Mouse (Mus musculus): ENCODE measurements around the gene Cd27. TPM values are rescaled to one million over a fixed set of nuclear protein-coding genes. Genes with fewer than 3 reads are reported as not detected.

The Cd27 gene
- polyA plus RNA-seq, 1 experiment from 2014 or later: 1.2 TPM

DNA sequence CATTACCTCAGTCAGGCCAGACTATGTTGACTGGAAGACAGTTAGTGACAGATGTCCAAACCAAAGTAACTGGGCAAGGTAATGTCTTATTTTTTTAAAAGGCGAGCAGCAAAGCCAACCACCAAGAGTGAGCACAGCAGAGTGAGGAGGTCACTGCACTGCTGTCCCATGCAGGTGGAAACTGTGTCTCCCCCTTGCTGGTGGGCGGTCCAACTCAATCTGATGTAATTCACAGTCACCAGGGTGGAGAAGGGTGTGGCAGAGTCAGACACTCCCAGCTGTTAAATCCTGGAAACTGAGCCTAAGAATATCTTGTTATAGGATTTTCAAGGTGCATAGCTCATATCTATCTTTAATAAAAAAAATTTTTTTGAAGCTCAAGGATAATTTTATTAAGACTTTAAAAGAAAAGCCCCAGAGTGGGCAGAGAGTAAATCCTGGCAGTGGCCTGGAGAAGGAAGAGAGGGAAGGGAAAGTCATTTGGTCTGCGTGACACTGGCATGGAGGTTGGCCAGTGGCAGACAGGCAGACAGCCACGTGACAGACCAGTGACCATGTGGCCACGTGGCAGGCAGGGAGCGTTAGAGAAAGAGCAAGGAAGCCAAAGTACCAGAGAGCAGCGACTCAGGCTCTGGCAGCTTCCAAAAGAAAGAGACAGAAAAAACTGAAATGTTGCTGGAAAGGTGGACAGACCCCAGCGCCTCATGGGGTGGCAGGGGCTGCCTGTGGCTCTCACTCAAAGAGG lies 19.6 kb upstream of the Cd27 start:
- Histone ChIP-seq H3K4me3 (ENCODE audit: low read depth, low read length) (no peak overlapping the region), H3K9me3 (ENCODE audit: control insufficient read depth, low read length) (no peaks in the 10 kb centered on the region), H3K4me2 (replicated peaks; ENCODE audit: low read depth, low read length) (no peak overlapping the region), H3K4me1 (replicated peaks; ENCODE audit: control insufficient read depth, insufficient read depth, low read length) (no peaks in the 10 kb centered on the region), H3K27ac (ENCODE audit: low read depth, low read length) (no peak overlapping the region), H3K9ac (ENCODE audit: low read depth, low read length) (no peak overlapping the region), H3K36me3 (ENCODE audit: control insufficient read depth, insufficient read depth, low read length) (no peaks in the 10 kb centered on the region), H3K27me3 (ENCODE audit: control insufficient read depth, insufficient read depth, low read length) (no peaks in the 10 kb centered on the region)
- WGBS: 84% methylated on average over 8 of the region's 8 CpGs
- ATAC-seq (ENCODE audit: low FRiP score) (no peak), DNase-seq (ENCODE audit: low spot score) (no peak)

DNA sequence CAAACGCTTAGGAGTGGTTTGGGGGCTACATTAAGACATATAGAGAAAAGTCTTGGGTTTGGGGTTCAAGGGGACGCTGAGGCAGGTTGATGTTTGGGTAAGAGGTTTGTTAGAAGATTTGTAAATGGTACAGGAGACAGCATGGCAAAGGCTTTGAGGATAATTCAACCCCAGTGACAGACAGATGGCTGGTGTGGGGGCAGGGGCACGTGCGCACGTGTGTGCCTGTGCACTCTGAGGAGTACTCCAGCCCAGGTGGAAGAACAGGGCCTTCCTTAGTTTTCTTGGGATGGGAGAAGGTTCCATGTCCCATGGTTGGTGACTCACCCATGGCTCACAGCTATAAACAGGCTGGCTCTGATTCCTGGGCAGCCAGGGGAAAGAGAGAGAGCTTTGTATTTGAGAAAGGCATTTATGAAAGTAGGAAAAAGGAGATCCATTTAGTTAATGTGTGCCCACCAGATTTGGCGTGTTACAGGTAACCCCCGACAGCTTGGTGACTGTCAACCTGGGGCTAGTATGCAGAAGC lies 18.8 kb upstream of the Cd27 start:
- Histone ChIP-seq H3K27me3 (ENCODE audit: control insufficient read depth, insufficient read depth, low read length) (no peaks in the 10 kb centered on the region), H3K4me1 (replicated peaks; ENCODE audit: control insufficient read depth, insufficient read depth, low read length) (no peaks in the 10 kb centered on the region), H3K9me3 (ENCODE audit: control insufficient read depth, low read length) (no peaks in the 10 kb centered on the region), H3K9ac (ENCODE audit: low read depth, low read length) (no peak overlapping the region), H3K4me2 (replicated peaks; ENCODE audit: low read depth, low read length) (no peak overlapping the region), H3K27ac (ENCODE audit: low read depth, low read length) (no peak overlapping the region), H3K36me3 (ENCODE audit: control insufficient read depth, insufficient read depth, low read length) (no peaks in the 10 kb centered on the region), H3K4me3 (ENCODE audit: low read depth, low read length) (no peak overlapping the region)
- DNase-seq (ENCODE audit: low spot score) (no peak), ATAC-seq (ENCODE audit: low FRiP score) (no peak)
- WGBS: 79% methylated on average over 7 of the region's 7 CpGs

DNA sequence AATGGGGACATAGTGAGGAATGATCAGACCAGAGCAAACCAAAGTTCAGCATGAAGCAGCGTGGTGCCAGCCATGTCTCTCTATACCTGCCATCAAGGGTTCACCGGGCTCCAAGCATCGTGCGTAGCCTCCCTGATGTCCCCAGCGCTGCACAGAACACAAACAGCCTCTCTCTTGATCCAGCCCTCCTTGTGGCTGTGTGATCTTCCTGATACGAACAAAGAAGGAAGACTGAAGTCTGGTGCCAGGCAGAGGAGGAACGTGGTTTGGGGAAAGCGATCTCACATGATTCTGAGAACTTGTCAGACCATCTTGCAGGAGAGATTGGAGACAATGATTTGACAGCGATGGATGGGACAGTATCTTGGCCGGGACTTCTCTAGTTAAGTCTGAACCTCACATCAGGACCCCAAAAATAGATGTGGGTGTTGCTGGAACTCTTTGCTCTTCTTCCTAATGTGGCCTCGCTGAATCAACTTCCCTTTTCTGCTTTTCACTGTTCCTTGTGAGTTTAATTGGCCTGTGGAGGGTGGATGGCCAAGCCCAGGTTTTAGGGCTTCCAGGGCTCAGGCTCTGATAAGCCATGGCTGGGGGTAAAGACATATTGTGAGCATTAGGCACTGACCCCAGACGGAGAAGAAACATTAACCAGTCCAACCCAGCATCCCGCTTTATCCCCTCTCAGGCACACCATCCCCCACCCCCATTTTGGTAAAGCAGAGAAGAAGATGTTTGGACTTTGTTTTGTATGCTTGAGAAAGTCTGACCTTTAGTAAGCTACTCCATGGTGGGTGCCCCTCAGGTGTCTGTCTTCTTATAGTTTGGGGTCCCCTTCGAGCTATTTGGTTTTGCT lies 17.3 kb upstream of the Cd27 start:
- H3K27ac ChIP-seq (ENCODE audit: low read depth, low read length): no peak overlapping the region
- H3K4me3 ChIP-seq (ENCODE audit: low read depth, low read length): no peak overlapping the region
- H3K36me3 ChIP-seq (ENCODE audit: control insufficient read depth, insufficient read depth, low read length): no peaks in the 10 kb centered on the region
- ATAC-seq (ENCODE audit: low FRiP score): no peak
- DNase-seq (ENCODE audit: low spot score): no peak
- H3K4me1 ChIP-seq (replicated peaks; ENCODE audit: control insufficient read depth, insufficient read depth, low read length): no peaks in the 10 kb centered on the region
- H3K9ac ChIP-seq (ENCODE audit: low read depth, low read length): no peak overlapping the region
- H3K27me3 ChIP-seq (ENCODE audit: control insufficient read depth, insufficient read depth, low read length): no peaks in the 10 kb centered on the region
- WGBS: 78% methylated on average over 14 of the region's 14 CpGs
- H3K9me3 ChIP-seq (ENCODE audit: control insufficient read depth, low read length): no peaks in the 10 kb centered on the region
- H3K4me2 ChIP-seq (replicated peaks; ENCODE audit: low read depth, low read length): no peak overlapping the region

DNA sequence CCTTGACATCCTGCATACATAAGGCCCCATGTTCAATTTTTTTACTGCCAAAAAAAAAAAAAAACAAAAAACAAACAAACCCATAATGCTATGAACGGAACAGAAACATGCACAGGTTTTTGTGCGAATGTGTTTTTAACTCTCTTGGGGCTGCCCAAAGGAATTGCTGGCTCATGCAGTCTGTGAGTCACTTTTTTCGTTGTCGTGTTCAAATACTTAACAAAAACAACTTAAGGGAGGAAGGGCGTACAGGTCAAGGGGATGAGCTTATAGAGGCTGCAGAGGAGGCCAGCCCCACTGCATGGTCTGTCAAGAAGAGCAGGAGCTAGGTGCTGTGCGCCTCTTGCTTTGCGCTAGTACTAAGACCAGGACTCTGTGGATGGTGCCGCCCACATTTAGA lies 15.9 kb upstream of the Cd27 start:
- no peak overlapping the region for H3K9ac ChIP-seq (ENCODE audit: low read depth, low read length)
- H3K27me3 ChIP-seq (ENCODE audit: control insufficient read depth, insufficient read depth, low read length): no peaks in the 10 kb centered on the region
- no peaks in the 10 kb centered on the region for H3K4me1 ChIP-seq (replicated peaks; ENCODE audit: control insufficient read depth, insufficient read depth, low read length)
- no peak overlapping the region for H3K4me3 ChIP-seq (ENCODE audit: low read depth, low read length)
- 89% methylated on average over 8 of the region's 8 CpGs for WGBS
- no peak overlapping the region for H3K4me2 ChIP-seq (replicated peaks; ENCODE audit: low read depth, low read length)
- H3K9me3 ChIP-seq (ENCODE audit: control insufficient read depth, low read length): no peaks in the 10 kb centered on the region
- no peak for ATAC-seq (ENCODE audit: low FRiP score)
- H3K36me3 ChIP-seq (ENCODE audit: control insufficient read depth, insufficient read depth, low read length): no peaks in the 10 kb centered on the region
- no peak for DNase-seq (ENCODE audit: low spot score)
- H3K27ac ChIP-seq (ENCODE audit: low read depth, low read length): no peak overlapping the region

DNA sequence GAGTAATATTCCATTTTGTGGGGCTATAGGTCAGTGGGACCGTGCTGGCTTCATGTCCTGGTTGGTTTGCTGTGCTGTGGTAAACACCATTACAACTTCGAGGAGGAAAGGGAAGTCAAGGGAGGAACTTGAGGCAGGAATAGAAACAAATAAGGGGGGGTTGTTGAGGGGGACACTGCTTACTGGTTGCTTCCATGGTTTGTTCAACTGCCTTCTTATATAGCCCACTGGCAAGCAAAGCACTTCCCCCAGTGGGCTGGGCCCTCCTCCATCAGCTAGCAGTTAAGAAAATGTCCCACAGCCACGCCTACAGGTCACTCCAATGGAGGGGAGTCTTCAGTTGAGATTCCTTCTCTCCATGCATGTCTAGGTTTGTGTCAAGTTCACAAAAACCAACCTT lies 15.5 kb upstream of the Cd27 start:
- Histone ChIP-seq H3K36me3 (ENCODE audit: control insufficient read depth, insufficient read depth, low read length) (no peaks in the 10 kb centered on the region), H3K27ac (ENCODE audit: low read depth, low read length) (no peak overlapping the region), H3K9ac (ENCODE audit: low read depth, low read length) (no peak overlapping the region), H3K9me3 (ENCODE audit: control insufficient read depth, low read length) (no peaks in the 10 kb centered on the region), H3K4me1 (replicated peaks; ENCODE audit: control insufficient read depth, insufficient read depth, low read length) (no peaks in the 10 kb centered on the region), H3K27me3 (ENCODE audit: control insufficient read depth, insufficient read depth, low read length) (no peaks in the 10 kb centered on the region), H3K4me2 (replicated peaks; ENCODE audit: low read depth, low read length) (no peak overlapping the region), H3K4me3 (ENCODE audit: low read depth, low read length) (no peak overlapping the region)
- no peak for ATAC-seq (ENCODE audit: low FRiP score)
- no peak for DNase-seq (ENCODE audit: low spot score)
- WGBS: 85% methylated on average over 3 of the region's 3 CpGs

DNA sequence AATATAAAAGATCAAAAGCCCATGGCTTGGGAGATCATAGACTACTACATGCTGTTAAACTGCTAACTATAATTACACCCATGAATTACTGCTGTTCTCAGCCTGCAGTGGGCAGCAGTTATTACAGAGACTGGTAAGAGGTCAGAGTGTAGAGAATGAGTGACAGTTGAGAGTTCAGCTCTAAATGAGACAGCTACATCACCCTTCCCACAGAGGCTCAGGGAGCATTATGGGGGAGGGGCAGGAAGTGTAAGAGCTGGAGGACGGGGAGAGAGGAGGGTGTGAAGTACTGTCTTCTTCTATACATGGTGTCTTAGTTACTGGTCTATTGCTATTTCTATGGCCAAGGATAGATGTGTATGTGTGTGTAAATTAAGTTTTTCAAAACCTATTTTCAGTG lies 7.7 kb upstream of the Cd27 start:
- ATAC-seq (ENCODE audit: low FRiP score): no peak
- H3K27me3 ChIP-seq (ENCODE audit: control insufficient read depth, insufficient read depth, low read length): no peaks in the 10 kb centered on the region
- H3K27ac ChIP-seq (ENCODE audit: low read depth, low read length): no peak overlapping the region
- no peak overlapping the region for H3K9ac ChIP-seq (ENCODE audit: low read depth, low read length)
- no peaks in the 10 kb centered on the region for H3K36me3 ChIP-seq (ENCODE audit: control insufficient read depth, insufficient read depth, low read length)
- no peak for DNase-seq (ENCODE audit: low spot score)
- no peak overlapping the region for H3K4me3 ChIP-seq (ENCODE audit: low read depth, low read length)
- 27% methylated on average over 1 of the region's 1 CpGs for WGBS
- no peak overlapping the region for H3K4me2 ChIP-seq (replicated peaks; ENCODE audit: low read depth, low read length)
- no peaks in the 10 kb centered on the region for H3K9me3 ChIP-seq (ENCODE audit: control insufficient read depth, low read length)
- H3K4me1 ChIP-seq (replicated peaks; ENCODE audit: control insufficient read depth, insufficient read depth, low read length): no peaks in the 10 kb centered on the region

DNA sequence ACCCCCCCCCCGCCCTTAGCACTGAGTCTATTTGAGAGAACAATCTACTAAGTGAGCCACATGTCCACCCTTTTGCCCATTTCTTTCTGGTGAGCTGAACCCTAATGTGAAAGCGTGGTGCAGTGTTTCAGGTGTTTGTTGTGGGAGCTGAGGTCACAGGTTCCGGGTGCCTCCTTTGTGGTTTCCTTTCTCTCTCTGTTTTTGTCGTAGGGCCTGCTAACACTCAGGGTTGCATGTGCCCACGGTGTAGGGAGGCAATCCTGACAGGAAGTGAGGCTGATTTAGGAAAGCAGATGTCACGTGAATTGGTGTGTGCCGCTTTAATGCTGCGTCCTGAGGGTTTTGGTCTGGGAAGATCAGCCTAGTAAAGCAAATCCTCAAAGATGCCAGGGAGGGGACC lies 4.8 kb upstream of the Cd27 start:
- H3K4me1 ChIP-seq (replicated peaks; ENCODE audit: control insufficient read depth, insufficient read depth, low read length): no peaks in the 10 kb centered on the region
- H3K4me2 ChIP-seq (replicated peaks; ENCODE audit: low read depth, low read length): no peak overlapping the region
- no peak overlapping the region for H3K27ac ChIP-seq (ENCODE audit: low read depth, low read length)
- no peaks in the 10 kb centered on the region for H3K27me3 ChIP-seq (ENCODE audit: control insufficient read depth, insufficient read depth, low read length)
- no peak overlapping the region for H3K4me3 ChIP-seq (ENCODE audit: low read depth, low read length)
- 83% methylated on average over 8 of the region's 8 CpGs for WGBS
- no peaks in the 10 kb centered on the region for H3K9me3 ChIP-seq (ENCODE audit: control insufficient read depth, low read length)
- DNase-seq (ENCODE audit: low spot score) (no peak), ATAC-seq (ENCODE audit: low FRiP score) (no peak)
- no peaks in the 10 kb centered on the region for H3K36me3 ChIP-seq (ENCODE audit: control insufficient read depth, insufficient read depth, low read length)
- H3K9ac ChIP-seq (ENCODE audit: low read depth, low read length): no peak overlapping the region

DNA sequence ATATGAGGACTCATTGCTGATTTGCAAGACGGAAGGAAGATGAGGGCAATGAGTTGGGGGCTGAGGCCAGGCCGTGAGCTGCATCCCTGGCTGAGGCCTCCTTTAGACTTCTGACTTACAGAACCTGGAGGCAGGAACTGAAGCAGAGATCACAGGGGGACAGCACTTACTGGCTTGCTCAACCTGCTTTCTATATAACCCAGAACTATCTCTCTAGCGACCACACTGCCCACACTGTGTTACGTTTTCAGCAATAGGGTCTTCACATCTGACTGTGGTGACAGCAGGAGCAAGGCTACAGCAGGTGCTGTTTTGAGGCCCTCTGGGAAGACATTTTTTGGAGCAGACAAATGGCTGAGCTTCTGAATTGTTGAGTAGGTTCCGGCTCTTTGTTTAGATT lies 3.8 kb upstream of the Cd27 start:
- Histone ChIP-seq H3K4me2 (replicated peaks; ENCODE audit: low read depth, low read length) (no peak overlapping the region), H3K27me3 (ENCODE audit: control insufficient read depth, insufficient read depth, low read length) (no peaks in the 10 kb centered on the region), H3K4me3 (ENCODE audit: low read depth, low read length) (no peak overlapping the region), H3K9me3 (ENCODE audit: control insufficient read depth, low read length) (no peaks in the 10 kb centered on the region), H3K9ac (ENCODE audit: low read depth, low read length) (no peak overlapping the region), H3K36me3 (ENCODE audit: control insufficient read depth, insufficient read depth, low read length) (no peaks in the 10 kb centered on the region), H3K4me1 (replicated peaks; ENCODE audit: control insufficient read depth, insufficient read depth, low read length) (no peaks in the 10 kb centered on the region), H3K27ac (ENCODE audit: low read depth, low read length) (no peak overlapping the region)
- no peak for DNase-seq (ENCODE audit: low spot score)
- ATAC-seq (ENCODE audit: low FRiP score): no peak
- 87% methylated on average over 5 of the region's 5 CpGs for WGBS

DNA sequence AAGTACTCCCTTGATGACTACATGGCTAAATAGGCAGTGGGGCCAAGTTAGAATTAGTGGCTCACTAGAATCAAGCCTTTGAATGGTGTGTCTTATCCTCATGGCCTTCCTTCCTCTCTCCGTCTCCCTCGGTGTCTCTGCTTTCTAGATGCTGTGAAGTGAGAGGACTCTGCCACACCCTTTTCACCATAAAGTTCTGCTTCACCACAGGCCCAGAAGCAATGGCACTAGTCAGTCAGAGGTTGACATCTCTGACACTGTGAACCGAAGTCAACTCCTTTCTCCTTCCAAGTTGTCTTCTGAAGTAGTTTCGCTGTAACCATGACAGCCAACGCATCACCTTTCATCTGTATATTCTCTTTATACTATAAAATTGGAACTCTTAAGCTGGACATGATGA lies 2.7 kb upstream of the Cd27 start:
- no peak for ATAC-seq (ENCODE audit: low FRiP score)
- Histone ChIP-seq H3K4me2 (replicated peaks; ENCODE audit: low read depth, low read length) (no peak overlapping the region), H3K27ac (ENCODE audit: low read depth, low read length) (no peak overlapping the region), H3K36me3 (ENCODE audit: control insufficient read depth, insufficient read depth, low read length) (no peaks in the 10 kb centered on the region), H3K9ac (ENCODE audit: low read depth, low read length) (no peak overlapping the region), H3K4me3 (ENCODE audit: low read depth, low read length) (no peak overlapping the region), H3K27me3 (ENCODE audit: control insufficient read depth, insufficient read depth, low read length) (no peaks in the 10 kb centered on the region), H3K4me1 (replicated peaks; ENCODE audit: control insufficient read depth, insufficient read depth, low read length) (no peaks in the 10 kb centered on the region), H3K9me3 (ENCODE audit: control insufficient read depth, low read length) (no peaks in the 10 kb centered on the region)
- 92% methylated on average over 5 of the region's 5 CpGs for WGBS
- no peak for DNase-seq (ENCODE audit: low spot score)
